Comparison of ENCODE assay signal across 10 mouse cellular contexts in genomic region chr12:57196286-57196607, GRCm38 (mm10). TPM values are rescaled to one million over a fixed set of nuclear protein-coding genes. Genes with fewer than 3 reads are reported as not detected.
DNase-seq lines count a peak whose midpoint lies in the region; ATAC-seq and TF ChIP-seq lines count a peak whose summit lies in the region.
"Had no signal": no experiment of that assay in that cellular context is flagged by ENCODE, and none has a peak within 500 bp of the region (broad histone marks: within the 10 kb centered on the region; RNA-seq: fewer than 3 reads in every experiment).

No protein-coding gene starts in this region.

- H3K27me3 ChIP-seq in heart, postnatal 0 days (ENCODE audit: control insufficient read depth, insufficient read depth, low read length): peaks cover 12% of the 10 kb centered on the region; the same call in 1 of the 2 replicates
- peaks cover 27% of the 10 kb centered on the region for H3K27me3 ChIP-seq in hindbrain, embryonic 13.5 days
- peaks cover 31% of the 10 kb centered on the region for H3K27me3 ChIP-seq in midbrain, embryonic 13.5 days
- H3K27me3 ChIP-seq: CH12.LX had no signal

- intact Hi-C loops in heart, postnatal 14 days (cut with DNase I): no loop called here
- intact Hi-C loops in left cerebral cortex, postnatal 10 days (cut with DNase I): no loop called here

- no peak for TF ChIP-seq EP300 in heart, postnatal 0 days (IDR thresholded peaks at IDR 0.05; ENCODE audit: low read depth)

- DNase-seq in heart, postnatal 0 days (ENCODE audit: low spot score): no peak
- no peak for DNase-seq in heart, postnatal 14 days
- DNase-seq in right cerebral cortex, adult 18-20 months: no peak
- no peak for DNase-seq in cerebellum, postnatal 4 days (ENCODE audit: low spot score in 2 of 2)
- DNase-seq in left cerebral cortex, postnatal 10 days (ENCODE audit: extremely low spot score in 1 of 2, low spot score in 2 of 2): no peak

- no peak for ATAC-seq in heart, postnatal 0 days (ENCODE audit: insufficient read depth, low read depth)
- ATAC-seq in hindbrain, embryonic 13.5 days (ENCODE audit: low FRiP score): no peak
- no peak for ATAC-seq in midbrain, embryonic 13.5 days

- H3K9ac ChIP-seq in heart, postnatal 0 days (replicated peaks; ENCODE audit: low read depth, low read length): 0 out of 2 replicates have a peak overlapping the region, but pooled peaks have one; percentile 42
- H3K9ac ChIP-seq in hindbrain, embryonic 13.5 days: peak overlapping the region; percentile 63; the same call in 1 of the 2 replicates
- H3K9ac ChIP-seq in midbrain, embryonic 13.5 days (replicated peaks): peak overlapping the region; percentile 59

- H3K27ac ChIP-seq in heart, postnatal 0 days (ENCODE audit: low read depth): no peak overlapping the region
- H3K27ac ChIP-seq in bone marrow macrophage, adult 2 months (ENCODE audit: insufficient read depth, low read depth, low read length): no peak overlapping the region
- H3K27ac ChIP-seq in hindbrain, embryonic 13.5 days: no peak overlapping the region
- H3K27ac ChIP-seq in midbrain, embryonic 13.5 days: no peak overlapping the region
- H3K27ac ChIP-seq: macrophage had no signal

- H3K9me3 ChIP-seq in heart, postnatal 0 days (replicated peaks; ENCODE audit: control insufficient read depth, low read length): no peaks in the 10 kb centered on the region
- H3K9me3 ChIP-seq in hindbrain, embryonic 13.5 days: no peaks in the 10 kb centered on the region
- H3K9me3 ChIP-seq in midbrain, embryonic 13.5 days: no peaks in the 10 kb centered on the region

- peaks cover 4% of the 10 kb centered on the region; the same call in 1 of the 2 replicates for H3K4me1 ChIP-seq in heart, postnatal 0 days (ENCODE audit: control insufficient read depth, insufficient read depth)
- H3K4me1 ChIP-seq in bone marrow macrophage, adult 2 months (ENCODE audit: control insufficient read depth, insufficient read depth, low read length): no peaks in the 10 kb centered on the region
- peaks cover 11% of the 10 kb centered on the region for H3K4me1 ChIP-seq in hindbrain, embryonic 13.5 days (replicated peaks)
- peaks cover 12% of the 10 kb centered on the region for H3K4me1 ChIP-seq in midbrain, embryonic 13.5 days (replicated peaks)

- TF ChIP-seq POLR2A in bone marrow macrophage, adult 2 months (IDR thresholded peaks at IDR 0.05; ENCODE audit: borderline replicate concordance, low read depth, low read length): no peak

- no peaks in the 10 kb centered on the region for H3K36me3 ChIP-seq in heart, postnatal 0 days (replicated peaks; ENCODE audit: control insufficient read depth, insufficient read depth, low read length)
- no peaks in the 10 kb centered on the region for H3K36me3 ChIP-seq in hindbrain, embryonic 13.5 days
- no peaks in the 10 kb centered on the region for H3K36me3 ChIP-seq in midbrain, embryonic 13.5 days

- peak overlapping the region; percentile 54 for H3K4me3 ChIP-seq in heart, postnatal 0 days (ENCODE audit: low read depth, low read length)
- H3K4me3 ChIP-seq in bone marrow macrophage, adult 2 months (ENCODE audit: insufficient read depth, low read length): peak overlapping the region; percentile 47; the same call in 1 of the 2 replicates
- peak overlapping the region; percentile 44 for H3K4me3 ChIP-seq in hindbrain, embryonic 13.5 days
- H3K4me3 ChIP-seq in midbrain, embryonic 13.5 days (replicated peaks): peak overlapping the region; percentile 50

- no peak for TF ChIP-seq CTCF in heart, postnatal 0 days (IDR thresholded peaks at IDR 0.05; ENCODE audit: low read depth)
- no peak for TF ChIP-seq CTCF in bone marrow macrophage, adult 2 months (IDR thresholded peaks at IDR 0.05; ENCODE audit: low read depth, low read length)

- peak overlapping the region; percentile 78 for H3K4me2 ChIP-seq in heart, postnatal 0 days (ENCODE audit: low read depth, low read length)
- H3K4me2 ChIP-seq in hindbrain, embryonic 13.5 days: peak overlapping the region; percentile 74
- peak overlapping the region; percentile 84 for H3K4me2 ChIP-seq in midbrain, embryonic 13.5 days (replicated peaks)

- WGBS in heart, postnatal 0 days: 31% methylated on average over 8 of the region's 8 CpGs
- WGBS in hindbrain, embryonic 13.5 days: 7% methylated on average over 8 of the region's 8 CpGs
- WGBS in midbrain, embryonic 13.5 days: 3% methylated on average over 8 of the region's 8 CpGs

RNA-seq across cellular contexts. Expression of gene Slc25a21, which starts 1.0 kb away (rescaled TPM):
- total RNA-seq in heart, postnatal 0 days (2014; rRNA removed; ENCODE audit: low replicate concordance): not detected in 2 replicates
- polyA plus RNA-seq in heart, postnatal 0 days (2015; fragmentation: Nextera tagmentation; extraction: Ambion mirVana): 0.05 and 0.31 TPM in 2 replicates
- under 1 TPM; 0.22 to 0.37 TPM for total RNA-seq in heart, postnatal 14 days (2021)
- polyA plus RNA-seq in bone marrow macrophage, adult 2 months (2012; ENCODE audit: insufficient read depth, insufficient read length, missing spikeins): not detected in 2 replicates
- 0.22 and 0.27 TPM in 2 replicates for polyA plus RNA-seq in hindbrain, embryonic 13.5 days (2015; fragmentation: Nextera tagmentation; extraction: Ambion mirVana)
- polyA plus RNA-seq in midbrain, embryonic 13.5 days (2015; fragmentation: Nextera tagmentation; extraction: Ambion mirVana): 0.14 and 0.27 TPM in 2 replicates
- under 1 TPM; 0.56 to 0.77 TPM for total RNA-seq in left cerebral cortex, postnatal 10 days (2021)
- total RNA-seq: CH12.LX had no signal
- polyA plus RNA-seq: macrophage had no signal

RNA-seq across cellular contexts. Expression of gene Prps1l3, which starts 34.0 kb away (rescaled TPM):
- 29.7 and 31.2 TPM in 2 replicates for total RNA-seq in heart, postnatal 0 days (2014; rRNA removed; ENCODE audit: low replicate concordance)
- polyA plus RNA-seq in heart, postnatal 0 days (2015; fragmentation: Nextera tagmentation; extraction: Ambion mirVana): 18.6 and 19.3 TPM in 2 replicates
- 10 to 100 TPM; 18.2 to 18.4 TPM for total RNA-seq in heart, postnatal 14 days (2021)
- polyA plus RNA-seq in bone marrow macrophage, adult 2 months (2012; ENCODE audit: insufficient read depth, insufficient read length, missing spikeins): 7.9 and 12.5 TPM in 2 replicates
- 33.1 and 33.4 TPM in 2 replicates for polyA plus RNA-seq in hindbrain, embryonic 13.5 days (2015; fragmentation: Nextera tagmentation; extraction: Ambion mirVana)
- 41.9 and 42.4 TPM in 2 replicates for polyA plus RNA-seq in midbrain, embryonic 13.5 days (2015; fragmentation: Nextera tagmentation; extraction: Ambion mirVana)
- total RNA-seq in left cerebral cortex, postnatal 10 days (2021): 10 to 100 TPM; 11.7 to 13.0 TPM

RNA-seq across cellular contexts. Expression of gene Mipol1, which starts 34.0 kb away (rescaled TPM):
- total RNA-seq in heart, postnatal 0 days (2014; rRNA removed; ENCODE audit: low replicate concordance): 4.9 and 5.9 TPM in 2 replicates
- 6.9 and 7.4 TPM in 2 replicates for polyA plus RNA-seq in heart, postnatal 0 days (2015; fragmentation: Nextera tagmentation; extraction: Ambion mirVana)
- total RNA-seq in heart, postnatal 14 days (2021): 1 to 10 TPM; 5.0 to 6.1 TPM
- 1.6 and 1.7 TPM in 2 replicates for polyA plus RNA-seq in bone marrow macrophage, adult 2 months (2012; ENCODE audit: insufficient read depth, insufficient read length, missing spikeins)
- polyA plus RNA-seq in hindbrain, embryonic 13.5 days (2015; fragmentation: Nextera tagmentation; extraction: Ambion mirVana): 5.3 and 5.6 TPM in 2 replicates
- polyA plus RNA-seq in midbrain, embryonic 13.5 days (2015; fragmentation: Nextera tagmentation; extraction: Ambion mirVana): 5.4 and 7.1 TPM in 2 replicates
- 1 to 10 TPM; 4.9 to 5.0 TPM for total RNA-seq in left cerebral cortex, postnatal 10 days (2021)
